ENCODE assay signal across 8 mouse cellular contexts in the genomic region with DNA sequence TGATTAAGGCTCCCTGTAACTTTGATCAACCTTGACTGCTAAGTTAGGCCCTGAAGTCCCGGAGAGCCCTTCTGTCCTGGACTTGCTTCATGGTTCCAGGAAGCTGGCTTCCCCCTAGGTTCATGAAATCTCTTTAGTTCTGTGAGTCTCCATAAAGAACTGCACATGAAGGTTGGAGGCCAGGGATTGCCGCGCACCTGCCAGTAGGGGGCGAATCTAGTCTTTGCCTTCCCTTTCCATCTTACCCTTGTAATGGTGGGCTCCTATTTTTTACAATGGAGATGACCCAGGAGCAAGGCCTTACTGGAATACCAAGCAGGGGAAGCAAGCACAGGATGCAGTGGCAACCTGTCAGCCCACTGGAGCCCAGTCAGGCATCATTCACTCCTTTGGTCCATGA. TPM values are rescaled to one million over a fixed set of nuclear protein-coding genes. Genes with fewer than 3 reads are reported as not detected.
DNase-seq lines count a peak whose midpoint lies in the region; ATAC-seq and TF ChIP-seq lines count a peak whose summit lies in the region.

No protein-coding gene starts in this region.

- no peaks in the 10 kb centered on the region for H3K79me3 ChIP-seq in C2C12 (ENCODE audit: low read depth)

- peak; percentile 51 for TF ChIP-seq CTCF in forebrain, postnatal 0 days (IDR thresholded peaks at IDR 0.05; ENCODE audit: low read depth)
- TF ChIP-seq CTCF in C2C12 (IDR thresholded peaks at IDR 0.05; ENCODE audit: control insufficient read depth, insufficient read depth, insufficient read length), result peak; percentile 23
- TF ChIP-seq CTCF in brain, embryonic 14.5 days (IDR thresholded peaks at IDR 0.05; ENCODE audit: borderline replicate concordance, extremely low read depth, insufficient read depth, insufficient read length), result peak; percentile 49; the same call in 1 of the 2 replicates

- no peaks in the 10 kb centered on the region for H3K79me2 ChIP-seq in C2C12 (ENCODE audit: control insufficient read depth, insufficient read depth)

- H3ac ChIP-seq in C2C12 (ENCODE audit: control insufficient read depth, insufficient read length, low read depth), result no peak overlapping the region

- H3K4me1 ChIP-seq in forebrain, postnatal 0 days (ENCODE audit: insufficient read depth), result no peaks in the 10 kb centered on the region
- no peaks in the 10 kb centered on the region for H3K4me1 ChIP-seq in forebrain, embryonic 12.5 days

- H3K9me3 ChIP-seq in forebrain, postnatal 0 days (ENCODE audit: low read length), result no peaks in the 10 kb centered on the region
- H3K9me3 ChIP-seq in forebrain, embryonic 12.5 days, result no peaks in the 10 kb centered on the region

- intact Hi-C loops in left cerebral cortex, postnatal 14 days (cut with DNase I), result no loop called here

- no peak for ATAC-seq in forebrain, postnatal 0 days
- ATAC-seq in forebrain, embryonic 12.5 days (ENCODE audit: low FRiP score), result no peak

- no peaks in the 10 kb centered on the region for H3K36me3 ChIP-seq in forebrain, postnatal 0 days (ENCODE audit: insufficient read depth)
- H3K36me3 ChIP-seq in forebrain, embryonic 12.5 days (replicated peaks), result no peaks in the 10 kb centered on the region
- no peaks in the 10 kb centered on the region for H3K36me3 ChIP-seq in C2C12 (ENCODE audit: control insufficient read depth, insufficient read depth)

- no peak overlapping the region for H3K27ac ChIP-seq in forebrain, postnatal 0 days (ENCODE audit: low read depth, low read length)
- no peak overlapping the region for H3K27ac ChIP-seq in forebrain, embryonic 12.5 days

- no peak overlapping the region for H3K4me3 ChIP-seq in forebrain, postnatal 0 days (ENCODE audit: low read depth, low read length)
- H3K4me3 ChIP-seq in forebrain, embryonic 12.5 days (replicated peaks), result no peak overlapping the region
- H3K4me3 ChIP-seq in C2C12 (ENCODE audit: insufficient read depth, poor library complexity, severe bottlenecking), result no peak overlapping the region

- 52% methylated on average over 4 of the region's 4 CpGs for WGBS in forebrain, postnatal 0 days
- 51% methylated on average over 4 of the region's 4 CpGs for WGBS in forebrain, embryonic 12.5 days

- H3K9ac ChIP-seq in forebrain, postnatal 0 days, result no peak overlapping the region
- H3K9ac ChIP-seq in forebrain, embryonic 12.5 days, result no peak overlapping the region

- TF ChIP-seq POLR2A in brain, embryonic 14.5 days (IDR thresholded peaks at IDR 0.05; ENCODE audit: borderline replicate concordance, extremely low read depth, insufficient read depth, insufficient read length, poor library complexity, severe bottlenecking), result no peak

- H3K4me2 ChIP-seq in forebrain, postnatal 0 days (ENCODE audit: low read depth), result no peak overlapping the region
- no peak overlapping the region for H3K4me2 ChIP-seq in forebrain, embryonic 12.5 days

- DNase-seq in forebrain, postnatal 0 days, result no peak
- no peak for DNase-seq in brain, embryonic 14.5 days (ENCODE audit: low read depth)
- DNase-seq in lung, postnatal 36 days, result peak; percentile 77
- DNase-seq in right cerebral cortex, postnatal 10 days (ENCODE audit: low spot score in 2 of 2), result no peak
- no peak for DNase-seq in left cerebral cortex, postnatal 14 days (ENCODE audit: low spot score in 2 of 2)
- no peak for DNase-seq in urinary bladder, postnatal 10 days (ENCODE audit: low spot score)

- H3K27me3 ChIP-seq in forebrain, postnatal 0 days (ENCODE audit: insufficient read depth, low read length), result no peaks in the 10 kb centered on the region
- no peaks in the 10 kb centered on the region for H3K27me3 ChIP-seq in forebrain, embryonic 12.5 days
- H3K27me3 ChIP-seq in C2C12 (ENCODE audit: control insufficient read depth, insufficient read depth, insufficient read length), result no peaks in the 10 kb centered on the region

TF ChIP-seq in C2C12, 6 proteins besides CTCF, POLR2A, EP300 and RAD21:
- no peak for TF ChIP-seq USF1 (IDR thresholded peaks at IDR 0.05; ENCODE audit: low read depth)
- TF ChIP-seq MAX (IDR thresholded peaks at IDR 0.05), result no peak
- no peak for TF ChIP-seq CEBPB (IDR thresholded peaks at IDR 0.05; ENCODE audit: low read depth)
- TF ChIP-seq FOSL1 (IDR thresholded peaks at IDR 0.05; ENCODE audit: insufficient read depth, low read length, poor library complexity, severe bottlenecking), result no peak
- TF ChIP-seq MYOG (IDR thresholded peaks at IDR 0.05; ENCODE audit: control insufficient read depth, extremely low read depth, insufficient read length), result no peak
- no peak for TF ChIP-seq MYOD1 (IDR thresholded peaks at IDR 0.05; ENCODE audit: control insufficient read depth, insufficient read length, low read depth)

RNA-seq across cellular contexts. Expression of a gene that starts 40.0 kb away (rescaled TPM):
- total RNA-seq in forebrain, postnatal 0 days (2014; rRNA removed), result 2.2 and 4.1 TPM in 2 replicates
- 3.0 and 3.8 TPM in 2 replicates for polyA plus RNA-seq in forebrain, postnatal 0 days (2015; fragmentation: Nextera tagmentation; extraction: Ambion mirVana)
- polyA plus RNA-seq in forebrain, embryonic 12.5 days (2016; fragmentation: Nextera tagmentation; extraction: Ambion mirVana), result 3.0 and 3.6 TPM in 2 replicates
- 78.2 TPM for polyA plus RNA-seq in C2C12 (2012; fragmentation: generic; extraction: Trizol)
- polyA plus RNA-seq in brain, embryonic 14.5 days (2012; rRNA removed), result 2.2 and 4.2 TPM in 2 replicates
- total RNA-seq in left cerebral cortex, postnatal 14 days (2021), result 1 to 10 TPM; 5.3 to 6.4 TPM

RNA-seq across cellular contexts. Expression of a gene that starts 47.8 kb away (rescaled TPM):
- total RNA-seq in forebrain, postnatal 0 days (2014; rRNA removed), result 334 and 420 TPM in 2 replicates
- 270 and 361 TPM in 2 replicates for polyA plus RNA-seq in forebrain, postnatal 0 days (2015; fragmentation: Nextera tagmentation; extraction: Ambion mirVana)
- 136 and 160 TPM in 2 replicates for polyA plus RNA-seq in forebrain, embryonic 12.5 days (2016; fragmentation: Nextera tagmentation; extraction: Ambion mirVana)
- 6.1 TPM for polyA plus RNA-seq in C2C12 (2012; fragmentation: generic; extraction: Trizol)
- 124 and 191 TPM in 2 replicates for polyA plus RNA-seq in brain, embryonic 14.5 days (2012; rRNA removed)
- total RNA-seq in left cerebral cortex, postnatal 14 days (2021), result 100 to 1,000 TPM; 143 to 171 TPM

Comparison
In these comparisons a context has a peak if more than half of its experiments do, and no peak if none do; other contexts are left out.
1. RNA of a gene that starts 40.0 kb away (polyA plus RNA-seq): 78.2 TPM in C2C12 (single experiment); 2.2 to 4.2 TPM in brain, embryonic 14.5 days, 3.0 to 3.8 TPM in forebrain, postnatal 0 days and 3.0 to 3.6 TPM in forebrain, embryonic 12.5 days; every median in the first group is over 10 times any median in the second.
2. RNA of a gene that starts 47.8 kb away (polyA plus RNA-seq): 270 to 361 TPM in forebrain, postnatal 0 days, 124 to 191 TPM in brain, embryonic 14.5 days and 136 to 160 TPM in forebrain, embryonic 12.5 days; 6.1 TPM in C2C12 (single experiment); every median in the first group is over 10 times any median in the second.
3. Peak in every context shown above with its lines, with median percentiles within 50 percentile points of each other: CTCF ChIP-seq.